Mouse (Mus musculus): Measurements from ENCODE around the gene Eci3. TPM values are rescaled to one million over a fixed set of nuclear protein-coding genes. Genes with fewer than 3 reads are reported as not detected.

Gene Eci3
- polyA plus RNA-seq, 1 experiment from 2014 or later, result 0.52 TPM

GRCm38 (mm10) chr13:34914614-34915013, 49.0 kb downstream of the Eci3 start:
- Histone ChIP-seq H3K27me3 (replicated peaks) (no peaks in the 10 kb centered on the region), H3K4me3 (no peak overlapping the region), H3K9ac (no peak overlapping the region), H3K36me3 (no peaks in the 10 kb centered on the region), H3K27ac (no peak overlapping the region), H3K4me2 (replicated peaks) (no peak overlapping the region), H3K9me3 (no peaks in the 10 kb centered on the region), H3K4me1 (no peaks in the 10 kb centered on the region)
- ATAC-seq (ENCODE audit: low FRiP score, low read depth), result no peak
- 80% methylated on average over 9 of the region's 9 CpGs for WGBS

Other genes starting within 250 kb of the Eci3 start
- not detected in 2 replicates for gene Fam50b, start 229.0 kb downstream of the Eci3 start, polyA plus RNA-seq (2016; fragmentation: Nextera tagmentation; extraction: Ambion mirVana)
- 81.2 and 88.8 TPM in 2 replicates for gene Prpf4b, start 88.5 kb downstream of the Eci3 start, polyA plus RNA-seq (2016; fragmentation: Nextera tagmentation; extraction: Ambion mirVana)
- 0.40 and 0.84 TPM in 2 replicates for gene Fam217a, start 39.5 kb downstream of the Eci3 start, polyA plus RNA-seq (2016; fragmentation: Nextera tagmentation; extraction: Ambion mirVana)
- gene 4933417A18Rik, start 39.4 kb downstream of the Eci3 start, polyA plus RNA-seq (2016; fragmentation: Nextera tagmentation; extraction: Ambion mirVana), result not detected in 2 replicates
- gene Eci2, start 63.3 kb upstream of the Eci3 start, polyA plus RNA-seq (2016; fragmentation: Nextera tagmentation; extraction: Ambion mirVana), result 113 and 119 TPM in 2 replicates